Mouse (Mus musculus) neutrophil, adult 59 days (primary cell): ENCODE results near the gene Lrrc8c. TPM values are rescaled to one million over a fixed set of nuclear protein-coding genes. Genes with fewer than 3 reads are reported as not detected.

ENCODE experiments used
- total RNA-seq, 2 experiments: library from RNA; stranded (reverse); gene quantifications; 1 replicate in 1 of 2; 2 replicates in 1 of 2; pipeline ENCODE4 v1.2.4; 2023

The Lrrc8c gene
- 10 to 100 TPM; 34.3 to 46.3 TPM for total RNA-seq

DNA sequence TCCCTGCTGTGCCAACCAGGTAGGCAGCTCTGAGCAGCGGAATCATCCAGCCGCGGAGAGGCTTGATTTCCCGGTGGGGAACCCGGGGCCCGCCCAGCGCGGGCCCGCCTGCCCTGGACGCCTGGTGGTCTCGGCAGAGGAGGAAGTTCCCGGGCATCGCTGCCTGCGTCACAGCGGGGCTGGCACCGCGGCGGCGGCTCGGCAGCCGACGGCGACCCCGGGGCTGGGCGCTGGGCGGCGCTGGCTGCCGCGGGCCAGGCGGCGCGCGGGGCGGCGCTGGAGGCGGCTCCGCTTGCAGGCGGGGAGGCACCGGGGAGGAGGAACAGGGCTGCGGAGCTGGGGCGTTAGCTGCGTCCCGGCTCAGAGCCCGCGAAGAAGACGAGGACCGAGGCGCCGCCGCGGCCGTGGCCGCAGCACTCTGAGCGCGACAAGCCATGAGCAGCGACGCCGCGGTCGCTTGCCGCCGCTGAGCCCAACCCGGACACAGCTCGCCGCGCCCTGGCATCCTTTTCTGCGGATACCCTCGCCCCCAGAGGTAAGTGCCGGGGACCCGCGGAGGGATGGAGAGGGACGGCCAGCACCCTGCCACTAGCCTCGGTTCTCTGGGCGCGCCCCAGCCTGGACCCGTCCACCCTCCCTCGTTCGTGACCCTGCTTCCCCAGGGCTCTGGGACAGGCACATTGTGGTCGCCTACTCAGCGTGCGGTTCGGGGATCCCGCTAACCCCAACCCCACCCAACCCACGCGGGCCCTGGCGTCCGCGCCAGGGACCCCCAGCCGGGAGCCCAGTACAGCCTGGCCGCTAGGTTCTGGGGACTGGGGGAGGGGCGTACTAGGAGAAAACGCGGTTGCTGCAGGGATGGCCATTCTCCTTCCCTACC is at the start of gene Lrrc8c:
Lrrc8c (plus strand) TSS at position 293 of the 880 bp plus-strand sequence.

Other genes starting within 250 kb of the Lrrc8c start
- not detected for gene Gm43302, start 225.7 kb upstream of the Lrrc8c start, total RNA-seq
- under 1 TPM; 0.22 TPM for gene Gbp6, start 225.7 kb upstream of the Lrrc8c start, total RNA-seq
- gene Lrrc8b, start 103.6 kb upstream of the Lrrc8c start, total RNA-seq = 10 to 100 TPM in 1 of 2 experiments, 1 to 10 TPM in 1; 7.4 to 11.2 TPM
- gene Lrrc8d, start 180.6 kb downstream of the Lrrc8c start, total RNA-seq = 100 to 1,000 TPM; 120 to 125 TPM